Mouse (Mus musculus) limb, embryonic 11.5 days (tissue): ENCODE measurements around the gene Atp2a1. TPM values are rescaled to one million over a fixed set of nuclear protein-coding genes. Genes with fewer than 3 reads are reported as not detected.

Experiments used
- ATAC-seq: fragments of 200-750 bp; cut with Nextera tagmentation; 2 replicates; pipeline ENCODE4 v1.8.0; 2017; ENCODE audit warnings: low read depth; ENCODE audit not compliant: insufficient number of reproducible peaks, low FRiP score, low TSS enrichment
- DNase-seq: peaks from one replicate; pipeline ENCODE4 v3.0.0-alpha.2; 2015; ENCODE audit warnings: low spot score
- H3K27ac ChIP-seq: fragments of 300-500 bp; sonication (generic); replicated peaks from 2 replicates; pipeline ENCODE4 v1.5.1; 2014; ENCODE audit warnings: low read depth, mild to moderate bottlenecking, low read length
- H3K27me3 ChIP-seq: fragments of 300-500 bp; sonication (generic); 2 replicates; pipeline ENCODE4 v1.6.1; 2014; ENCODE audit warnings: mild to moderate bottlenecking, low read length, mixed read lengths; ENCODE audit not compliant: control insufficient read depth, insufficient read depth
- H3K36me3 ChIP-seq: fragments of 300-500 bp; sonication (generic); 2 replicates; pipeline ENCODE4 v1.6.1; 2014; ENCODE audit warnings: mild to moderate bottlenecking, low read length, moderate library complexity, mixed read lengths; ENCODE audit not compliant: control insufficient read depth, insufficient read depth
- H3K4me1 ChIP-seq: fragments of 300-500 bp; sonication (generic); 2 replicates; pipeline ENCODE4 v1.6.1; 2014; ENCODE audit warnings: low read length, mixed read lengths; ENCODE audit not compliant: control insufficient read depth, insufficient read depth
- H3K4me2 ChIP-seq: fragments of 300-500 bp; sonication (generic); 2 replicates; pipeline ENCODE4 v1.6.1; 2014; ENCODE audit warnings: low read depth, mild to moderate bottlenecking, moderate library complexity; ENCODE audit not compliant: severe bottlenecking
- H3K4me3 ChIP-seq: fragments of 300-500 bp; sonication (generic); 2 replicates; pipeline ENCODE4 v1.5.1; 2014; ENCODE audit warnings: low read depth, low read length
- H3K9ac ChIP-seq: fragments of 300-500 bp; sonication (generic); 2 replicates; pipeline ENCODE4 v1.6.1; 2014; ENCODE audit warnings: mild to moderate bottlenecking, low read length
- H3K9me3 ChIP-seq: fragments of 300-500 bp; sonication (generic); 2 replicates; pipeline ENCODE4 v1.6.1; 2016; ENCODE audit warnings: low read length; ENCODE audit not compliant: control insufficient read depth
- WGBS: fragments of 180-500 bp; shearing (Covaris S2); extraction: QIAGEN DNeasy Blood & Tissue Kit; methylation state at CpG from one replicate; pipeline ENCODE4 v1.1.7; 2014; 5-methylcytosine and 5-hydroxymethylcytosine counted together
- polyA plus RNA-seq: library from polyadenylated mRNA; unstranded; fragments of >200 nt; fragmentation: Nextera tagmentation; extraction: Ambion mirVana; gene quantifications from 2 replicates; pipeline ENCODE4 v1.2.1, GENCODE M21; 2014

Atp2a1 gene
- polyA plus RNA-seq, 1 experiment from 2014 or later: 16.0 TPM

GRCm38 (mm10) chr7:126453861-126454260, 9.0 kb downstream of the Atp2a1 start:
- Histone ChIP-seq H3K4me1 (no peaks in the 10 kb centered on the region), H3K36me3 (no peaks in the 10 kb centered on the region), H3K4me3 (no peak overlapping the region), H3K27me3 (no peaks in the 10 kb centered on the region), H3K9me3 (no peaks in the 10 kb centered on the region), H3K9ac (no peak overlapping the region), H3K27ac (no peak overlapping the region), H3K4me2 (no peak overlapping the region)
- WGBS: 52% methylated on average over 7 of the region's 7 CpGs
- DNase-seq: no peak
- no peak for ATAC-seq

GRCm38 (mm10) chr7:126452244-126452643, 10.7 kb downstream of the Atp2a1 start:
- no peaks in the 10 kb centered on the region for H3K4me1 ChIP-seq
- no peak overlapping the region for H3K4me2 ChIP-seq
- no peaks in the 10 kb centered on the region for H3K27me3 ChIP-seq
- ATAC-seq: no peak
- no peaks in the 10 kb centered on the region for H3K9me3 ChIP-seq
- H3K27ac ChIP-seq: no peak overlapping the region
- 85% methylated on average over 3 of the region's 3 CpGs for WGBS
- DNase-seq: no peak
- H3K36me3 ChIP-seq: no peaks in the 10 kb centered on the region
- no peak overlapping the region for H3K4me3 ChIP-seq
- no peak overlapping the region for H3K9ac ChIP-seq

GRCm38 (mm10) chr7:126450641-126451040, 12.3 kb downstream of the Atp2a1 start:
- no peak for ATAC-seq
- H3K27me3 ChIP-seq: no peaks in the 10 kb centered on the region
- H3K9me3 ChIP-seq: no peaks in the 10 kb centered on the region
- WGBS: 91% methylated on average over 6 of the region's 6 CpGs
- no peak for DNase-seq
- H3K4me3 ChIP-seq: no peak overlapping the region
- no peak overlapping the region for H3K27ac ChIP-seq
- H3K36me3 ChIP-seq: no peaks in the 10 kb centered on the region
- no peaks in the 10 kb centered on the region for H3K4me1 ChIP-seq
- H3K4me2 ChIP-seq: no peak overlapping the region
- no peak overlapping the region for H3K9ac ChIP-seq

- peaks cover 2% of the 10 kb centered on the region for H3K36me3 ChIP-seq
- H3K27ac ChIP-seq: no peak overlapping the region
- H3K9me3 ChIP-seq: no peaks in the 10 kb centered on the region
- 89% methylated on average over 18 of the region's 18 CpGs for WGBS
- H3K4me2 ChIP-seq: no peak overlapping the region
- no peak overlapping the region for H3K4me3 ChIP-seq
- ATAC-seq (no peak), DNase-seq (no peak)
- no peaks in the 10 kb centered on the region for H3K27me3 ChIP-seq
- H3K9ac ChIP-seq: no peak overlapping the region
- H3K4me1 ChIP-seq: no peaks in the 10 kb centered on the region
These were observed 12.9 kb downstream of the Atp2a1 start for GRCm38 (mm10) chr7:126449991-126450390.

GRCm38 (mm10) chr7:126448481-126448880, 14.4 kb downstream of the Atp2a1 start:
- H3K4me1 ChIP-seq: no peaks in the 10 kb centered on the region
- H3K9me3 ChIP-seq: no peaks in the 10 kb centered on the region
- no peak overlapping the region for H3K9ac ChIP-seq
- H3K36me3 ChIP-seq: peaks cover 7% of the 10 kb centered on the region
- H3K27ac ChIP-seq: no peak overlapping the region
- ATAC-seq (no peak), DNase-seq (no peak)
- no peaks in the 10 kb centered on the region for H3K27me3 ChIP-seq
- H3K4me3 ChIP-seq: no peak overlapping the region
- 89% methylated on average over 19 of the region's 19 CpGs for WGBS
- no peak overlapping the region for H3K4me2 ChIP-seq

DNA sequence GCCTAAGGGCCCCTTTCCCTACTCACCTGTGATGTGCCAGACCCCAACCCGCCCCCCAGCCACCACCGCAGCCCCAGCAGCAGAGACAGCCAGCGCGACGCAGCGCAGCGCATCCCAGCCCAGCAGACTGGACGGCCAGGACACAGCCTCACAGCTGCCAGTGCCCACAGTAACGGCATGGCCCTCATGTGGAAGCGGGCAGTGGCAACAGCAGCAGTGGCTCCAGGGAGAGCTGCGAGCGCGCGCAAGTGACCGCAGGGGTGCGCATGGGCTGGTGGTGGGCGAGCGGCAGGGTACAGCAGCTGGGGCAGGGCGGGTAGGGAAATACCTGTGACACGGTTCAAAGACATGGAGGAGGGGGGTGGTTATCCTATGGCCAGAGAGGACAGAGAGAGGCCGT, 16.7 kb downstream of the Atp2a1 start:
- no peaks in the 10 kb centered on the region for H3K4me1 ChIP-seq
- no peak overlapping the region for H3K27ac ChIP-seq
- H3K9ac ChIP-seq: no peak overlapping the region
- no peaks in the 10 kb centered on the region for H3K9me3 ChIP-seq
- no peak overlapping the region for H3K4me2 ChIP-seq
- H3K4me3 ChIP-seq: no peak overlapping the region
- WGBS: 88% methylated on average over 21 of the region's 21 CpGs
- H3K36me3 ChIP-seq: peaks cover 7% of the 10 kb centered on the region
- DNase-seq (no peak), ATAC-seq (no peak)
- H3K27me3 ChIP-seq: no peaks in the 10 kb centered on the region

DNA sequence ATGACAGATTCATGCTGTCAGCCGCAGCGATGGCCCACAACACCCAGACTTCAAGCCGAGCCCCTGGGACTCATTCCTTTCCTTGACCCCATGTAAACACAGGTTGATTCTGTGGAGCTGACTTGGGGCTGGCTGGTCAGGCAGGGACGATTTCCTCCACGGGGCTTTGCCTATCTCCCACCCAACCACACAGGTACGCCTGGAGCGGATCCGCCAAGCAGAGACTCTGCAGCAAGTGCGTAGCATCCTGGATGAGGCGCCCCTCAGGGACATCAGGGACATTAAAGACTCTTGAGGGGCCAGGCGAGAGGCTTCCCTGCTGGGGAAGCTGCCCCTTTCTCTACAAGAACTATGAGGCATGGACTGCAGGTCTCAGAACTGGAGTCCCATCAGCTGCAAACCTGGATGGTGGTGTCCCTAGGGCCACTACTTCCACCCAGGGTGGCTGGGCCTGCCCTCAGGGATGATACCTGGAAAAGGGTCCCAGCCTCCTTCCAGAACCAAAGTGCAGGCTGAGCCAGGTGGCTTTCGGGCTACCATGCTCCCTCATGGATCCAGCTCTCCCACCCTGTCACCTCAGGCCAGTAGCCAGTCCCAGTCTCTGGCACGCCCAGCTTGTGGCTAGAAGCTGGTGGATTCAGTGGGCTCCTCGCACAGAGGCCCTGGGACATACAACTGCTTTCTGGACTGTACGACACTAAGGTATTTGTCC, 17.6 kb downstream of the Atp2a1 start:
- 95% methylated on average over 15 of the region's 15 CpGs for WGBS
- no peak overlapping the region for H3K4me2 ChIP-seq
- DNase-seq: no peak
- H3K27ac ChIP-seq: no peak overlapping the region
- H3K36me3 ChIP-seq: peaks cover 7% of the 10 kb centered on the region
- no peak overlapping the region for H3K4me3 ChIP-seq
- H3K27me3 ChIP-seq: no peaks in the 10 kb centered on the region
- no peaks in the 10 kb centered on the region for H3K9me3 ChIP-seq
- no peak overlapping the region for H3K9ac ChIP-seq
- no peaks in the 10 kb centered on the region for H3K4me1 ChIP-seq
- no peak for ATAC-seq

GRCm38 (mm10) chr7:126444536-126444935, 18.4 kb downstream of the Atp2a1 start:
- no peak overlapping the region for H3K27ac ChIP-seq
- H3K27me3 ChIP-seq: no peaks in the 10 kb centered on the region
- peaks cover 7% of the 10 kb centered on the region for H3K36me3 ChIP-seq
- H3K4me2 ChIP-seq: no peak overlapping the region
- no peak for ATAC-seq
- DNase-seq: no peak
- no peak overlapping the region for H3K4me3 ChIP-seq
- WGBS: 95% methylated on average over 9 of the region's 9 CpGs
- H3K9me3 ChIP-seq: no peaks in the 10 kb centered on the region
- no peak overlapping the region for H3K9ac ChIP-seq
- no peaks in the 10 kb centered on the region for H3K4me1 ChIP-seq

GRCm38 (mm10) chr7:126443997-126444396, 18.9 kb downstream of the Atp2a1 start:
- ATAC-seq: no peak
- Histone ChIP-seq H3K27ac (no peak overlapping the region), H3K4me3 (no peak overlapping the region), H3K27me3 (no peaks in the 10 kb centered on the region), H3K9me3 (no peaks in the 10 kb centered on the region), H3K4me1 (no peaks in the 10 kb centered on the region), H3K36me3 (peaks cover 7% of the 10 kb centered on the region), H3K9ac (no peak overlapping the region), H3K4me2 (no peak overlapping the region)
- 91% methylated on average over 10 of the region's 10 CpGs for WGBS
- no peak for DNase-seq
